Mouse (Mus musculus) embryonic stem cell, embryonic (primary cell): ENCODE measurements around the gene Tbc1d19.

ENCODE experiments used
- CTCF ChIA-PET, 4 experiments: fragments of 300-600 bp in 2 of 4; fragments of 350-600 bp in 2 of 4; sonication (Branson Sonifier 250); formaldehyde crosslinking; loops; one replicate each; lab custom pipeline; 2022; ENCODE audit warnings: inconsistent platforms in 2 of 4; lab: Charles Lee
- POLR2A ChIA-PET, 4 experiments: fragments of 300-600 bp in 2 of 4; fragments of 350-600 bp in 2 of 4; sonication (Branson Sonifier 250); formaldehyde crosslinking; loops; one replicate each; lab custom pipeline; 2022; ENCODE audit warnings: antibody characterized with exemption in 4 of 4, inconsistent platforms in 1 of 4; lab: Charles Lee

The Tbc1d19 gene

DNA sequence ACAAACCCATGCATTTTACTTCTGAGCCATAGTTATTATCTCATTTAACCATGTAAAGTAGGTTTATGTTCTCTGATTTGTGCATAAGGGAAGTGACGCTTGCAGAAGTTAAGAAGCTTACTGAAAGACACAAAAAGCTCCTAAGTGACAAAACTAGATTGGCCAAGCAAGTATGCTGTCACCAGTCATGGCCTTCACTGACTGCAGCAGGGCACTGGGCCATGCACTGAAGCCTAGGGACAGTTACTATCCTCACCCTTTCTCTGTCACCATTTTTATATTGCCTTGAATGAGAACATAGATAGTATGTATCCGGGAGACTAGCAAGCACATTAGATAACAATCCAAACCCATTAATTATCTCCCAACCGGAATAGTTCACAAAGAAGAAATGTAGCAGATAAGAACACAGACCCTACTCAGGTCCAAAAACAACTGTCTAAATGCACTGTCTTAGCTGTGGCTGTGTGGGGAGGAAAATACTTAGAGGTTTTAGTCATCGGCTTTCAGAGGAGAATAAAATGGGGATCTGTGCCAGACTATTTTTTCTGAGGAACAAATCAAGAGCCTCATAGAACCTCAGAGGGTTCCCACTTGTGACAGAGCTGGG is 72.1 kb downstream of the Tbc1d19 start:
- POLR2A ChIA-PET: no interaction called here
- CTCF ChIA-PET: interaction anchor here in 1 of 4 experiments (1.2 kb wide), 1 partner anchor 224 kb away, joined by 3 read pairs; no protein-coding TSS in a partner anchor

GRCm38 (mm10) chr5:53901406-53901805 is 92.0 kb downstream of the Tbc1d19 start:
- CTCF ChIA-PET: no interaction called here
- POLR2A ChIA-PET: no interaction called here

DNA sequence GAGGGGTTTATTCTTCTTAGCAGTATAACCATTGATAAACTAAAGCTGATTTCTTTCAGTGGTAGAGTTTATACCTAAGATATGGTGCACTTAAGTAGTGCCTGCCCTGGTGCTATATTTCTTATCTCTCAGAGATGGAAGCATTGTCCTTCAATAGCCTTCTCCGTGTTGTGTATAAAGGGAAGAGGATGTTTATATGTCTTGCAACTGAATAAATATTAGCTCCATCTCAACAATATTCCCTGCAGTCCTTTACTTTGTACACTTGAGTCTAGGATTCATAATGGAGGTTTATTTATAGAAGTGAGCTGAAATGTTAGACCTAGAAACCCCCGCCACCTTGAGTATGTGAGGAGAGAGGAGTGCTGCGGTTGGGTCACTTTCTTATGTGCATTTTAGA is 93.4 kb downstream of the Tbc1d19 start:
- CTCF ChIA-PET: no interaction called here

GRCm38 (mm10) chr5:53909201-53909600 is 99.8 kb downstream of the Tbc1d19 start:
- ChIA-PET POLR2A (no interaction called here), CTCF (no interaction called here)

More for the DNA sequence above, 93.4 kb downstream of the Tbc1d19 start:
- POLR2A ChIA-PET: no interaction called here

DNA sequence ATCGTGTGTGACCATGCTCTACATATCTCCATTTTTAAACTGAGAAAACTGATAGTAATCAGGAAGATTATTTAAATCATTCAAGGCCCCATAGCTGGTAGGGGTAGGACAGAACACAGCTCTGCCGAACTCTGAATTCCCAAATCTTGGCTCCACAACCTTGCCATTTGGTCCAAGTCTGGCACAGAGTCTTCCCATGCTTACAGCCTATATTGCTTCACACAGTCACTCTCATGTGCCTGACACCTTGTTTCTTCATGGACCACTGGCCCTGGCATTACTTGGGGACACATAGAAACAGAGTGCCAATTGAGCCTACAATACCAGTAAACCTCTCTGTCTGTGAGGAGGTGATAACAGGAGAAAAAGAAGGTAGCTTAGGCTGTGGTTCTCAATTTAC is 111.0 kb downstream of the Tbc1d19 start:
- POLR2A ChIA-PET: no interaction called here
- CTCF ChIA-PET: no interaction called here

- POLR2A ChIA-PET: interaction anchor here in 2 of 4 experiments (0.6 to 1.2 kb wide), 2 partner anchors 41 to 91 kb away, joined by 3 read pairs; no protein-coding TSS in a partner anchor
Measured at GRCm38 (mm10) chr5:53922149-53922904, 112.9 kb downstream of the Tbc1d19 start.

DNA sequence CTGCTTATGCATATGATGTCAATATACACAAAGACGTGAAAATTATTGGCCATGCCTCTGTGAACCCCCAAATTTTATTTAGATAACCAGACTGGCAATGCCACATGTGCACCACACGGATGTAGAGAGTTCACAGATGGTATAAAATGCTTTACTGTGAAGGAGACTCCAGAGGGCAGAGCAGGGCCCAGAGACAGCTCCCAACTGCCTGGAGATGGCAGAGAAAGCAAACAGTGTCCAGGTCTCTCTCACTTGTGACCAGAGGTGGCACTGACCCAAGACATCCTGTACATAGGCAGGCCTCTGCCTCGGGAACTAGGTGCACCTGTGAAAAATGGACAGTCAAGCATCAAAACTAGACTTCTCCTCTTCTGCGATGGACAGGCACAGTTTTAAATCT is 114.6 kb downstream of the Tbc1d19 start:
- ChIA-PET POLR2A (interaction anchor here in 1 of 4 experiments (0.8 kb wide), 1 partner anchor 185 kb away, joined by 4 read pairs; no protein-coding TSS in a partner anchor), CTCF (no interaction called here)

More at GRCm38 (mm10) chr5:53922149-53922904, 112.9 kb downstream of the Tbc1d19 start:
- CTCF ChIA-PET: interaction anchor here in 1 of 4 experiments (0.7 kb wide), 1 partner anchor 1288 kb away, joined by 4 read pairs; no protein-coding TSS in a partner anchor

DNA sequence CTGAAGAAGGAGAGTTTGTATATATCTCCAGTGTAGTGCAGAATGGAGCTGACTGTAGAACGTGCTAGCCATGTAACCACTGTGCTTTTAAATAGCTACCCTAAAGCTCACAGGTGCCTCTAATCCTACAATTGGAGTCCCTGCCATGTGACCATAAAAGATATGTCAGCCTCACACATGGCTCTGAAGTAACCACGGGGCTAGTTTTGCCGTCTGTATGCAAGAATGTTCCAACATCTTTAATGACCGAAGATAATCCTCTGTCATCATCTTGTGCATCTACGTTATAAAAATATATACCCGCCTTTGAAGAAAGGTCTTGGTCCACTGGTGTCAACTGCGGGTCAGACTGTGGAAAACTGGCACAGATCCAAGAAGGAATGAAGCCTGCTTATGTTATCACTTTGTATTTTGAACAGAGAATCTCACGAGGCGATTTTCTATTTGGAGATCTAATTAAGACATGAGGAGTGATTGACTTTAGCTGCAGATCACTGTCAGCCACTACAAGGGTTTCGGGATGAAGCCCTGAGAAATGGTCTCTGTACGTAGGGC is 117.0 kb downstream of the Tbc1d19 start:
- POLR2A ChIA-PET: no interaction called here

DNA sequence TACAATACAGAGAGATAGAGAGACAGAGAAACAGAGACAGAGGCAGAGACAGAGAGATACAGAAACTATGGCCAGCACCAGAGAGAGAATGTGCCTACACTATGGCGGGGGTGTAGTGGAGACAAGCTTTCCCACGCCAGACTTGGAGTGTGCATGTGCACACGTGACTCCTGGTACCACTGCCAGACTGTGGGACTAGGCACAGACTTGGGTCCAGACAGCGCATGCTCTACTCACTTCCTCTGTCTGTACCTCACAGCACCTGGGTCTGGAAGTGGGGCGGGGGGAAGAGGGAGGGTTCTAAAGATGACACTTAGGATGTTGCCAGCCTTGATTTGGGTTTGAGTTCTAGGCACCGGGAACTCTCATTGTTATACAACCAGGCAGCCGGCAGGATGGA is 118.5 kb downstream of the Tbc1d19 start:
- ChIA-PET CTCF (interaction anchor here in 1 of 4 experiments (0.5 kb wide), 1 partner anchor 395 kb away, joined by 3 read pairs; no protein-coding TSS in a partner anchor), POLR2A (no interaction called here)

More for the DNA sequence above, 117.0 kb downstream of the Tbc1d19 start:
- CTCF ChIA-PET: no interaction called here

DNA sequence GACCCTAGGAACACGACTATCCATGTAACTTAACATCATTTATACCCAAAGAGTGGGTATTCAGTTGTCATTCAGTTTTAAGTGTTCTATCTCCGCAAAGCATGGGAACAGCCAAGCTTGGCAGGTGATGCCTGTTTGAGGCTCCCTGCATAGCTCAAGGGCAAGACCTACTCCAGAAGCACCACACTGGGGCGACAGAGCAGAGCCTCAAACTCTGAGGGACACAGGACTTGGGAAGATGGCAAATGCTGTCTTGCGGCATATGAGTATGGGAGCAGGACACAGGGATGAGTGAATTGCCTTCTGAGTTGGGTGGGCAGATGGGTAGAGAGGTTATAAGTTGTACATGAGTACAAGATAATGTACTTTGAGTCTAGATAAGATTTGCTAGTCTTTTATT is 119.1 kb downstream of the Tbc1d19 start:
- ChIA-PET POLR2A (no interaction called here), CTCF (interaction anchor here in 1 of 4 experiments (0.5 kb wide), 1 partner anchor 396 kb away, joined by 3 read pairs; no protein-coding TSS in a partner anchor)

- CTCF ChIA-PET: interaction anchor here in 1 of 4 experiments (0.7 kb wide), 1 partner anchor 9 kb away, joined by 8 read pairs; no protein-coding TSS in a partner anchor
- POLR2A ChIA-PET: no interaction called here
Measured at GRCm38 (mm10) chr5:53929205-53929614, 119.8 kb downstream of the Tbc1d19 start.

DNA sequence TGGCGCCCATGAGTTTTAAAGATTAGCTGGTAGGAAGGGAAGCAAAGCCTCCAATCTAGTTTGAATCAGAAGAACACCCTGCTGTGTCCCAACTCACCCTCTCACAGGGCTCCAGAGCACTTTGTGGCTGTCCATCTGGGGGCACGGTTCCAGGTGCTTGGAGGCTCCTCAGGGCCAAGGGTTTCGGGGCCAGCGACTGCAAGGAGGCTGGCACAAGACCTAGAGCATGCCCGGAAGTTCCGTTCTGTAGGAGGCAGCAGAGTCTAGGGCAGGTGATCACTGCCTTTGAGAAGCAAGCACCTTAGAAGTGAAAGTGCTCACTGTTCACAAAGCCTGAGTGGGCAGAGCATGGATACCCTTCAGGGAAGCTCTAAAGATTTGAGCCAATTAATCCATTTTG is 120.4 kb downstream of the Tbc1d19 start:
- POLR2A ChIA-PET: no interaction called here
- CTCF ChIA-PET: interaction anchor here in 2 of 4 experiments (0.6 kb wide), 2 partner anchors 239 to 251 kb away, joined by 3 to 7 read pairs; no protein-coding TSS in a partner anchor

GRCm38 (mm10) chr5:53931011-53931410 is 121.6 kb downstream of the Tbc1d19 start:
- ChIA-PET POLR2A (interaction anchor here in 1 of 4 experiments (0.6 kb wide), 1 partner anchor 46 kb away, joined by 4 read pairs; no protein-coding TSS in a partner anchor), CTCF (no interaction called here)

DNA sequence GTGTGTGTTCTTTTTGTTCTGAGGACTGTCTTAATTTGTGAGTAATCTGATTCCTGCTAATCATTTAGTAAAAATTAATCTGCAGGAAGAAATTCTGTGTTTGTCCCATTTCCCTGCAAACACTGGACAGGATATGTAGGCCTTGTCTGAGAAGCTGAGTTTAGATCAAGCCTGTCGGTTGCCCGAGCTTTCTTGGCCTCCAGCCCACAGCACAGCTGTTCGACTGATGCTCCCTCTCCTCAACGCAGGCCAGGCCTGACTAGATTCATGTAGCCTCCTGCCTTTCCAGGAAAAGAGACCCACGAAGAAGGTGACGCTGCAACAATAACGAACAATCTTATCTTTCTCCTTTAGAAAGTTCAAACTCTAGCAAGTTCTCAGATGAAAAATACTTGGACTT is 124.2 kb downstream of the Tbc1d19 start:
- POLR2A ChIA-PET: no interaction called here
- CTCF ChIA-PET: no interaction called here

DNA sequence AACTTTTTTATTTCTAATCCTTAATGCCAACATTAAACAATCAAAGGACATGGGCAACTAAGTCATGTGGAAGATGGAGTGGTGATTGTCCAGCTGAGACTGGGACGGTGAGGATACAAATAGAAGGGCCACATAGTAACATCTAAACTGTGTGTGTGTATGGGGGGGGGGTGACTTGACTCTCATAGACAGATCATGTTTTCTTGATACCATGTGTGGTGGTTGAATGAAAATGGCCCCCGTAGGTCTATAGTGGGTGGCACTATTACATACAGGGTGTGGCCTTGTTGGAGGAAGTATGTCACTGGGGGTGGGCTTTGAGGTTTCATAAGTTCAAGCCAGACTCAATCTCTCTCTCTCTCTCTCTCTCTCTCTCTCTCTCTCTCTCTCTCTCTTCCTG is 124.6 kb downstream of the Tbc1d19 start:
- POLR2A ChIA-PET: no interaction called here
- CTCF ChIA-PET: no interaction called here

DNA sequence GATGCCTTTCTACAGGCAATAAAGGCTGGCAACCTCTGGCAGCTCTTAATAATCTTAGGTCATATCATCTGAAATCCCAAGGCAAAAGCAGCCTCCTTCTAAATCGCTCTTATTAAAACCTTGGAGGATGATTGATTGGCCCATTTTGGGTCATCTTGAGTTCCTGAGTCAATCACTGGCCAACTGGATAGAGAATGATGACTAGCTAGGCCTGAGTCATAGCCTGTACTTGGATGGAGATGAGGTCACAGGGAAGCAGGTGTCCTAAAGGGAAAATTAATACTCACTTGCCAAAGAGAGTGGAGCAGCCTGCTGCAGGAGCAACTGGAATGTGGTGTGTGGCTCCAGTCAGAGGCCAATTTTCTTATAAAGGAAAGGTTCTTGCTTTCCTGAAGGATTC is 125.4 kb downstream of the Tbc1d19 start:
- CTCF ChIA-PET: no interaction called here
- POLR2A ChIA-PET: no interaction called here

DNA sequence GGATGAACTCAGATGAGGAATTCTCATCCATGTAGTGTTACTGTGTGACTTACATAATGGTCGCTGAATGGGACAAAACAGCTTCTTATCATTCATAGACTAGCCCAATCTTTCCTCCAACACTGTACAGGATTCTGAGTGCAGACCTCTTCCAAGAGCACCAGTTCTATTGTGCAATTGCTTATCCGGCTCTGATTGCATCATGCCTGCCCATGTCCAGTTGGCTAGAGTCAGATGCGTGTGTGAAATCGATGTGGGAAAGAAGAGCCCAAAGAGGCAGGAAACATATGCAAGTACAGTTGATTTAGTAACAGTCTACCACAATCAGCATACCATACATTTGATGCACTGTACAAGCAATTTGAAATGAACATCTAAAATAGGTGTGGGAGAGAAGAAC is 127.8 kb downstream of the Tbc1d19 start:
- CTCF ChIA-PET: no interaction called here
- POLR2A ChIA-PET: no interaction called here

DNA sequence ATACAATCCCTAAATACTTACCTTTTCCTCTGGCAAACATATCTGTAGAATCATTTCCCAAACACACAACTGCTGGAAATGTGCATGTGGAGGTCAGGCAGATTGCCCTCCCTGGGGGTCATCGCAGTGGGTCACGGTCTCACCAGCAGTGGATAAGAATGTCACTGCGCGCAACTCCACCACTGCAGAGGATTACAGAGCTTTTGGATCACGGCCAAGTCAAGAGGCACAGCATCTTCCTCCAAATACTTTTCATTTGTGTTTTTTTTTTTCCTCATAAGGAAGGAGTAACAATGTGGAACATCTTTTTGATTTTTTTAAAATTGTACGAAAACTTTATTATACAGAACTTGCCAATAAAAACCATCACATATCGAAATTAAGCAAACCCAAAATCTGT is 129.6 kb downstream of the Tbc1d19 start:
- POLR2A ChIA-PET: no interaction called here
- CTCF ChIA-PET: no interaction called here

DNA sequence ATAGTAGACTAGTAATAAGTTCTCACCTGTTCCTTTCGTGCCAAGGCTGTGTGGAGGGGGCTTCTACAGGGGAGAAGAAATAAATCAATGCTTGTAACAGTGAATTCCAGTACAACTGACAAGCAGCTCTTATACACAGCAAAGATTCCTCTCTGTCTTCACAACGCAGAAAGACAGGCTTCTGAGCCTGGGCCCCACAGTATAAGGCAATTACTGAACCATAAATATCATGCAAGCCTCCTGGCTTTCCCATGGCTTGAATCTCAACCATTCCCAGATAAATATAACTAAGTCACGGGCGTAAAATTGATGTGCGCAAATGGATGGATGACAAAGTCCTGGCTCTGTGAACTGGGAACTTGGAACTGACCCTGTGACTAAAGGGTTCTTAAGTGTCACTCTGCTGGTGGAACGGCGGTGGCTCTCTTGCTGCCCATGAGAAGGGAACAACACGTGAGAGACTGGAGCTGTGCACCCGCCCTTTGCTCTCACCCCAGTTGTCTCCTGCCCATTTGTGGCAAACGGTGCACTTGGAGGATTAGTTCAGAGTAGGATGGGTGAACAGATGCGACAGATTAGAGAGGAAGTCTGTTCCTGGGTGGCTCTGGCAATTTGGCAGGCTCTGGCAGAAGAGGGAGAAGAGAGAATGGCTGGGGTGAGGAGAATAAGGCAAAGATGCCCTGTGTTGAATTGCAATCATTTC is 132.1 kb downstream of the Tbc1d19 start:
- CTCF ChIA-PET: no interaction called here
- POLR2A ChIA-PET: no interaction called here
